Mouse (Mus musculus) kidney, postnatal 10 days (tissue): ENCODE data around the gene Bet1l.
A peak's percentile ranks its signal among the peaks of the same experiment; 100 is the strongest.

ENCODE experiments used
- DNase-seq: peaks from one replicate; pipeline ENCODE4 v3.0.0; 2021; ENCODE audit warnings: mixed read lengths

Bet1l gene

GRCm38 (mm10) chr7:140828171-140828881, 29.1 kb downstream of the Bet1l start:
- DNase-seq, result peak; percentile 61

- DNase-seq, result no peak
Measured at GRCm38 (mm10) chr7:140822731-140823130, 34.6 kb downstream of the Bet1l start.

- DNase-seq, result no peak
Measured at GRCm38 (mm10) chr7:140821653-140822329, 35.6 kb downstream of the Bet1l start, which contains the start of gene Zfp941. TSS of gene Zfp941 (minus strand) at chr7:140822178.

- DNase-seq, result no peak
Measured at GRCm38 (mm10) chr7:140821305-140821652, 36.1 kb downstream of the Bet1l start.

- no peak for DNase-seq
Measured at GRCm38 (mm10) chr7:140820173-140820572, 37.2 kb downstream of the Bet1l start.

DNA sequence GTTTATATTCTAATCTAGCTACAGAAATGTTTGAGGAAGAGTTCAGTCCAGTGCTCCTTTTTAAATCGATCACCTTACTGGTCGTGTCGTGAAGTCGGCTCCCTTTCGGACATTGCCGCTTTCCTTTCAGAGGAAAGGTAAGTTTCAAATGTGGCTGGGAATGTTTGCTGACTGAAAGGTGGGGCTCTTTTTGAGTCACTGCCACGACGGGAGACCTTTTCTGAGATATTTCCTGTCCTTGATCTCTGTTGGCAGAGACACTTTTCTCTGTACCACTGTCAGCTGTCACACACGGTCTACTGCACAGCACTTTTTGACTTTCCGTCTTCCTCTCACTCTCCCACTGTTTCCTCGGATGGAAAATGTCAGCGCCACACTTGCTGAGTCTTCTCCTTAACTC, 44.5 kb downstream of the Bet1l start:
- no peak for DNase-seq

- no peak for DNase-seq
Measured at GRCm38 (mm10) chr7:140811714-140812113, 45.7 kb downstream of the Bet1l start.

GRCm38 (mm10) chr7:140810496-140810895, 46.9 kb downstream of the Bet1l start:
- DNase-seq, result no peak

- DNase-seq, result peak; percentile 70
Measured at GRCm38 (mm10) chr7:140805704-140806103, 51.7 kb downstream of the Bet1l start.
